Comparison of ENCODE assay signal across 8 mouse cellular contexts in genomic region chr16:42305934-42306701, GRCm38 (mm10). TPM values are rescaled to one million over a fixed set of nuclear protein-coding genes. Genes with fewer than 3 reads are reported as not detected.
A peak's percentile ranks its signal among the peaks of the same experiment; 100 is the strongest.
DNase-seq lines count a peak whose midpoint lies in the region; ATAC-seq and TF ChIP-seq lines count a peak whose summit lies in the region.

No protein-coding gene starts in this region.

- no peak overlapping the region for H3K4me3 ChIP-seq in kidney, adult 2 months (ENCODE audit: insufficient read depth, low read depth, low read length)
- H3K4me3 ChIP-seq in heart, embryonic 16.5 days (ENCODE audit: low read length), result peak overlapping the region; percentile 50
- no peak overlapping the region for H3K4me3 ChIP-seq in liver, embryonic 13.5 days (replicated peaks)

- ATAC-seq in heart, embryonic 16.5 days (replicated peaks; ENCODE audit: extremely low read depth, insufficient read depth, low FRiP score), result peak; percentile 89
- no peak for ATAC-seq in liver, embryonic 13.5 days (ENCODE audit: low read depth)

- DNase-seq in kidney, postnatal 14 days, result peak; percentile 16
- DNase-seq in kidney, adult 2 months, result no peak
- DNase-seq in embryo, embryonic 10.5 days (ENCODE audit: low spot score), result peak; percentile 87
- DNase-seq in liver, embryonic 13.5 days, result peak; percentile 1
- peak; percentile 83 for DNase-seq in retina, embryonic 14.5 days (ENCODE audit: low spot score)
- DNase-seq in MN1 (ENCODE audit: low spot score), result no peak
- DNase-seq in frontal cortex, postnatal 14 days (ENCODE audit: low spot score in 2 of 2), result no peak

- TF ChIP-seq CTCF in kidney, adult 2 months (conservative IDR thresholded peaks at IDR 0.05; ENCODE audit: insufficient read depth, insufficient read length, low read depth, low read length), result no peak

- no peaks in the 10 kb centered on the region for H3K4me1 ChIP-seq in kidney, adult 2 months (ENCODE audit: control insufficient read depth, insufficient read depth, low read length)
- H3K4me1 ChIP-seq in heart, embryonic 16.5 days (ENCODE audit: control insufficient read depth, insufficient read depth, low read length), result peaks cover 16% of the 10 kb centered on the region
- no peaks in the 10 kb centered on the region for H3K4me1 ChIP-seq in liver, embryonic 13.5 days (replicated peaks)

- H3K9me3 ChIP-seq in heart, embryonic 16.5 days (replicated peaks; ENCODE audit: control insufficient read depth, low read length), result no peaks in the 10 kb centered on the region
- no peaks in the 10 kb centered on the region for H3K9me3 ChIP-seq in liver, embryonic 13.5 days (replicated peaks)

- peak overlapping the region; percentile 65 for H3K4me2 ChIP-seq in heart, embryonic 16.5 days (ENCODE audit: low read depth, low read length)
- H3K4me2 ChIP-seq in liver, embryonic 13.5 days, result peak overlapping the region; percentile 26; the same call in 1 of the 2 replicates

- TF ChIP-seq POLR2A in kidney, adult 2 months (IDR thresholded peaks at IDR 0.05; ENCODE audit: low read depth, low read length), result no peak

- WGBS in kidney, adult 2 months, result 4% methylated on average over 14 of the region's 14 CpGs
- WGBS in heart, embryonic 16.5 days, result 3% methylated on average over 14 of the region's 14 CpGs
- 2% methylated on average over 14 of the region's 14 CpGs for WGBS in liver, embryonic 13.5 days (ENCODE audit: insufficient replicate concordance)

- H3K36me3 ChIP-seq in kidney, adult 2 months (ENCODE audit: control insufficient read depth, insufficient read depth, low read length), result no peaks in the 10 kb centered on the region
- no peaks in the 10 kb centered on the region for H3K36me3 ChIP-seq in heart, embryonic 16.5 days (ENCODE audit: control insufficient read depth, insufficient read depth)
- no peaks in the 10 kb centered on the region for H3K36me3 ChIP-seq in liver, embryonic 13.5 days

- no peak overlapping the region for H3K27ac ChIP-seq in kidney, adult 2 months (ENCODE audit: insufficient read depth, low read depth, low read length)
- H3K27ac ChIP-seq in heart, embryonic 16.5 days (ENCODE audit: low read length), result peak overlapping the region; percentile 80
- no peak overlapping the region for H3K27ac ChIP-seq in liver, embryonic 13.5 days

- peak overlapping the region; percentile 60 for H3K9ac ChIP-seq in heart, embryonic 16.5 days (ENCODE audit: low read length)
- no peak overlapping the region for H3K9ac ChIP-seq in liver, embryonic 13.5 days

- H3K27me3 ChIP-seq in kidney, adult 2 months (replicated peaks; ENCODE audit: control insufficient read depth, insufficient read depth, low read length), result no peaks in the 10 kb centered on the region; the same call in 1 of the 2 replicates
- no peaks in the 10 kb centered on the region for H3K27me3 ChIP-seq in heart, embryonic 16.5 days (ENCODE audit: control insufficient read depth, insufficient read depth, low read length)
- no peaks in the 10 kb centered on the region for H3K27me3 ChIP-seq in liver, embryonic 13.5 days

RNA-seq across cellular contexts. Expression of gene Gap43, which starts 34.3 kb away (rescaled TPM):
- polyA plus RNA-seq in kidney, adult 2 months (2012; rRNA removed), result 0.18 and 0.70 TPM in 2 replicates
- 13.9 and 15.8 TPM in 2 replicates for polyA plus RNA-seq in heart, embryonic 16.5 days (2015; fragmentation: Nextera tagmentation; extraction: Ambion mirVana)
- polyA plus RNA-seq in liver, embryonic 13.5 days (2015; fragmentation: Nextera tagmentation; extraction: Ambion mirVana), result 5.1 and 5.4 TPM in 2 replicates

Comparison
In these comparisons a context has a peak if more than half of its experiments do, and no peak if none do; other contexts are left out.
1. DNase-seq: peak in kidney, postnatal 14 days (single experiment), embryo, embryonic 10.5 days (single experiment), liver, embryonic 13.5 days (single experiment) and retina, embryonic 14.5 days (single experiment); none in kidney, adult 2 months (single experiment), MN1 (single experiment) and frontal cortex, postnatal 14 days (0 of 2).